Mouse (Mus musculus): ENCODE measurements around the gene Spock1.
A peak's percentile ranks its signal among the peaks of the same experiment; 100 is the strongest.

Spock1 gene

DNA sequence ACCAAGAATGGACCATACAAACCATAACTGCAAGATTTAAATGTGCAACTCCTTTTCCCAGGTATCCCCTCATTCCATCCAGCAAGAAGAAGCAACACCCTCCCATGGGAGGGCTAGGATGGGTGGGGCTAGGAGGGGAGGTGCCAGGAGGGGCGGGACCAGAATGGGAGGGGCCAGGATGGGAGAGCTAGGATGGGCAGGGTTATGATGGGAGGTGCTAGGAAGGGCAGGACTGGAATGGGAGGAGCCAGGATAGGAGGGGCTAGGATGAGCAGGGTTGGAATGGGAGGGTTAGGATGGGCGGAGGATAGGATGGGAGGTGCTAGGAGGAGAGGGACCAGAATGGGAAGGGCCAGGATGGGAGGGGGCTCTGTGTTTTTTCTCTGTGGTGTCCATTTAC, 175.9 kb downstream of the Spock1 start:
- DNase-seq (ENCODE audit: low read depth, low spot score): peak; percentile 22

- peak; percentile 32 for DNase-seq (ENCODE audit: low read depth, low spot score)
Measured at GRCm38 (mm10) chr13:57727716-57728115, 180.4 kb downstream of the Spock1 start.

GRCm38 (mm10) chr13:57726654-57727053, 181.5 kb downstream of the Spock1 start:
- no peak for DNase-seq (ENCODE audit: low read depth, low spot score)

GRCm38 (mm10) chr13:57722329-57722936, 185.7 kb downstream of the Spock1 start:
- DNase-seq (ENCODE audit: low read depth, low spot score): no peak

DNA sequence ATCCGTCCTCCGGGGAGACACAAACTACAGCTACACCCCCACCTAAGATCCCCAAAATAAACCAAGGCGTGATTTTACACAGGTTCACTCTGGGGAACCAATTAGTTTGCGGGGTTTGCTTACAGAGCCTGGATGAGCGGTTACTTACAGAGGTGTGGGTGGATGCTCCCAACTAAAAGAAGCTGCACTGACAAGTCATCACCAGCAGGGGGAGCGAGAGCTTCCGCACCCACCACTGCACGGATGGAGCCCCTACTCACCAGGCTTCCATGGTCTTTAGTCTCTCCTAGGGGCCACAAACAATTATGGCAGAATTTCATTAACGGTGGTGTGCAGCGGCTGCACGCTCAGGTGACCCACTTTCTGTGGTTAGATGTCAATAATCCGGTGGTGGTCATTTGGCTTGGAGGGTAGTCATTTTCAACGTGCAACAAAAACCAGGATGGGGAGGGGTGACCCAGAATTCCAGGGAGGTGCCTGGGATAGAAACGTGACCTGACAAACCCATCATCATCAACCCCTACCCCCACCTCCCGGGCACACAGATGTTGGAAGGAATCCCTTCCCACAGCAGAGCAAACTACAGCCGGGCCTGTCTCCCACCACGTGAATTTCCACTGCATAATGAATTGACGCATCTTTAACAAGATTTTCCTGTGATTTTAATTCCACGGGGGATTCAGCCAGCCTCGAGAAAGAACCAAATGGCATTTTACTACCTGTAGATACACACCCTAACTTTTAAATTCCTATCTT, 186.4 kb downstream of the Spock1 start:
- DNase-seq (ENCODE audit: low read depth, low spot score): peak; percentile 60

DNA sequence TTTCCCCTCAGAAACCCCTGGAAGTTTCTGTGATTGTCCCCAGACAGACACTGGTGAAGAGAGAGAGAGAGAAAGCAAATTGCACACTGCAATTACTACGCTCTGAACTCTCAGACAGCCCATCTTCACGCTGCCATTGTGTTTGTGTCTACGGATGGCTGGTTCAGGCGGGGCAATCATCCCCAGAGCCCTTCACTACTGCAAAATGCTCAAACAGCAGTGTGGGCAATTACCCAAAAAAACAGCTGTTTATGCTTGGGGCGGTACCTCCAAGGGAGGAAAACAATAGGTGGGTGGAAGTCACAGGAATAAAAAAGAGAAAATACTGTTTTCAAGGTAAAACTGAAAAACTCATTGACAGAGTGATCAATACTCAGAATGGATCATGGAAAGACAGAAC, 190.0 kb downstream of the Spock1 start:
- DNase-seq (ENCODE audit: low read depth, low spot score): no peak

DNA sequence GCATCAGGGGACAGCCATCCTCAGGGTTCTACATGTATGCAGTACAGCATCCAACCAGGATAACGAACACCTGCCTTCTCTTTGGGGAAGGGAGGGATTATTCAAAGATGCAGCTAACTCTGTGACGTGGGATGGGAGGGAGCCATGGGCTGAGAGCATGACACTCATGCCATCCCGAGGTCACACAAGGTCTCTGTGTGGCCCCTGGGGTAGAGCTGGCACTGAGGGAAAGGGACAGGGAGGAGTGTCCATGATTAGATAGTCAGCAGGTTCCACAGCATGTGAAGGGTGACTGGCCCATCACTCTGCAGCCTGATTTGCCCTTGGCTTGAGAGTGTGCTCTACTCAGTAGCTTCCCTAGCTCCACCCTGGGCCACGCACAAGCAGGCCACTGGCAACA, 195.2 kb downstream of the Spock1 start:
- DNase-seq (ENCODE audit: low read depth, low spot score): no peak

DNA sequence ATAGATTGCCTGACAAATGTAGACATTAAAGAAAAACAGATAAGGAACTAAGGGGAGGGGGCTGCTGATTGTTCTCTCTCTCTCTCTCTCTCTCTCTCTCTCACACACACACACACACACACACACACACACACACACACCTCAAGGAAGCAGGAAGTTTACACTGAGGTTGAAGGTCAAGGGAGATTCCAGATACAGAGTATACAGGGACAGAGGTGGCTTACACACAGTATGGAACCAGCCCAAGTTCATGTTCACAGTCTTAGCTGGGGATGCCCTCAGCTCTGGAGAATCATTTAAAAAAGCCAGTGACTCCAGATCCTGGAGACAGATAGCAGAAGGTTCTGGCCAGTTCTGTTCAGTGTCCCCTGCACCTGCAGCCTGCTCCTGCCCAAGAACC, 199.7 kb downstream of the Spock1 start:
- DNase-seq (ENCODE audit: low read depth, low spot score): no peak

DNA sequence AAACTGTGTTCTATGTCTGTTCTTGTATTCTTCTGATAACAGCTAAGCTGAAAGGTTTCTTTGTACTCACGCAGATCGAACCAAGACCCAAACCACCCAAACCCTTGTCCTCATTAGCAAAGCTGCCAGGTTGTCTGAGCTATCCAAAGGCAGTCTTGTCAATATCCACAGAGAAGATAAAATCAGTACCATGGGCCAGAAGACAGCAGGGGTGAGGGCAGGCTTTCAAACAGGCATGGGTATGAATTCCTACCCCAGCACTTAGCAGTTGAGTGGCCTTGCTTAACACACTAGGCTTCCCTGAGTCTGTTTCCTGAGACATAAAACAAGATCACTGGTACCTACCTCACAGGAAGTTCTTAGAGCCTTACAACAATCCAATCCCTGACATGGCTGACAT, 205.2 kb downstream of the Spock1 start:
- DNase-seq (ENCODE audit: low read depth, low spot score): no peak

DNA sequence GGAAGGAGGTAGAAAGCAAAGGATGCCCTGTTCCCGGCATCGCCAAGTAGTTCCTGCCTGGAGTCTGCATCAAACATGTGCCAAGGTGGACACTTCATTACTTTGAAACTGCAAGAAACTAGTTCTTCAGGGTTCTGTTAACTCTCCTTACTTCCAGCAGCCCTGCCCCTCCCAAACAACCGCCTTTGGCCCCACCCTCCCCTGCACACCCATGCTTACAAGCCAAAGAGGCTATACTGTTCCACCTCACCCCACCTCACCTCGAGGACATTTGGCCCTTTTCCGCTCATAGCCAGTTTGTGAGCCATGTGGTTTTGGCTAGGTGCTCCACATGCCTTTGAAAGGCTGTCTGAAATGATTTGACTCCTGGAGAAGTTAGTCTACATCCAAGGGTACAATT, 211.4 kb downstream of the Spock1 start:
- DNase-seq (ENCODE audit: low read depth, low spot score): no peak

GRCm38 (mm10) chr13:57688926-57689325, 219.2 kb downstream of the Spock1 start:
- no peak for DNase-seq (ENCODE audit: low read depth, low spot score)

DNA sequence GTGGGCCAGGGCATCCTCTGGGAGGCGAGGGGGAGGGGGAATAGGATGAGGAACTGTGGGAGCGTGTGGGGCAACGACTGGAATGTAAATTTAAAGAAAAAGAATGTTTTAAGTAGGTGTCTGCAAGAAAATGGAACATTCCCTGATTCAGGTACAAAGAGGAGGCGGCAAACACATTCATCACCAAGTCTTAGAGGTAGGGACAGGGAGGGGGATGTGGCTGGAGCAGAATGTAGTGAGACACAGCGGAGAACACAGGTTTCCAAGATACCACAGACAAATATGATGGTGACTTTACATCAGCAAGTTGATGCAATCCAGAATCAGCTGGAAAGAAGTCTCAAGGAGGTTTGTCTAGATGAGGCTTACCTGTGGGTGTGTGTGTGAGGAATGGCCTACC, 221.7 kb downstream of the Spock1 start:
- DNase-seq (ENCODE audit: low read depth, low spot score): no peak

- no peak for DNase-seq (ENCODE audit: low read depth, low spot score)
Measured at GRCm38 (mm10) chr13:57685201-57685600, 222.9 kb downstream of the Spock1 start.

- DNase-seq (ENCODE audit: low read depth, low spot score): no peak
Measured at GRCm38 (mm10) chr13:57679591-57679990, 228.5 kb downstream of the Spock1 start.

- no peak for DNase-seq (ENCODE audit: low read depth, low spot score)
Measured at GRCm38 (mm10) chr13:57676820-57677219, 231.3 kb downstream of the Spock1 start.

GRCm38 (mm10) chr13:57673399-57673798, 234.7 kb downstream of the Spock1 start:
- DNase-seq (ENCODE audit: low read depth, low spot score): no peak

GRCm38 (mm10) chr13:57672762-57673161, 235.4 kb downstream of the Spock1 start:
- DNase-seq (ENCODE audit: low read depth, low spot score): no peak

- DNase-seq (ENCODE audit: low read depth, low spot score): no peak
Measured at GRCm38 (mm10) chr13:57671919-57672318, 236.2 kb downstream of the Spock1 start.

DNA sequence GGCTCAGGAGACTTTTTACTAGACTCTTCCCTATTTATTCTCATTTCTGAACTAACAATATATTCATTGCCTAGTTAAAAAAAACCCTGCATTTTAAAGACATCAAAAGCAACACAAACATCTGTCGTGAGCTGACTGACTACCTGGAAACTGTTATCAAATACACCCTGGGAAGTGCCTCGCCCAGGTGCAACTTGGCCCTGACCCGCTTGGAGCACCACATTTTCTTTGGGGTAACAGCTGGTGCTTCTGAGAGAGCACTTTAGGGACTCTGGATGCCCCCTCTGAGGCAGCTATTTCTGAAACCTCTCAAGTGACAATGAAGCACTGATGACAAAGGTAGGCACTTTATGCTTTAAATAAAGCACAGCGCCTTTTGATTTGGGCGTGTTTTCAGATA, 236.8 kb downstream of the Spock1 start:
- no peak for DNase-seq (ENCODE audit: low read depth, low spot score)

GRCm38 (mm10) chr13:57667621-57668020, 240.5 kb downstream of the Spock1 start:
- DNase-seq (ENCODE audit: low read depth, low spot score): no peak

GRCm38 (mm10) chr13:57666173-57666842, 241.8 kb downstream of the Spock1 start:
- no peak for DNase-seq (ENCODE audit: low read depth, low spot score)

DNA sequence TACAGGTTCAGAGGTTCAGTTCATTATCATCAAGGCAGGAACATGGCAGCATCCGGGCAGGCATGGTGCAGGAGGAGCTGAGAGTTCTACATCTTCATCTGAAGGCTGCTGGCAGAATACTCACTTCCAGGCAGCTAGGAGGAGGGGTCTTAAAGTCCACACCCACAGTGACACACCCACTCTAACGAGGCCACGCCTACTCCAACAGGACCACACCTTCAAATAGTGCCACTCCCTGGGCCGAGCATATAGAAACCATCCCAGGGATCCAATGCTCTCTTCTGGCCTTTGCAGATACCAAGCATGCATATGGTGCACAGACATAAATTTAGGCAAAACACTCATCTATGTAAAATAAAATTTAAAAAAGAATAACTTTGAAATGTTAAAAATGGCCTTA, 245.6 kb downstream of the Spock1 start:
- DNase-seq (ENCODE audit: low read depth, low spot score): peak; percentile 13

GRCm38 (mm10) chr13:57660523-57660922, 247.6 kb downstream of the Spock1 start:
- no peak for DNase-seq (ENCODE audit: low read depth, low spot score)
